Mouse (Mus musculus) liver, postnatal 0 days (tissue): Measurements from ENCODE around the gene Xpc.

Experiments used
- CTCF ChIP-seq: sonication (generic); IDR thresholded peaks from 2 replicates; pipeline ENCODE4 v1.5.1; 2016; ENCODE audit warnings: antibody characterized with exemption, low read depth
- EP300 ChIP-seq: IDR thresholded peaks from 2 replicates; pipeline ENCODE4 v1.6.1; 2016; ENCODE audit warnings: antibody characterized with exemption, low read depth, mild to moderate bottlenecking

DNA sequence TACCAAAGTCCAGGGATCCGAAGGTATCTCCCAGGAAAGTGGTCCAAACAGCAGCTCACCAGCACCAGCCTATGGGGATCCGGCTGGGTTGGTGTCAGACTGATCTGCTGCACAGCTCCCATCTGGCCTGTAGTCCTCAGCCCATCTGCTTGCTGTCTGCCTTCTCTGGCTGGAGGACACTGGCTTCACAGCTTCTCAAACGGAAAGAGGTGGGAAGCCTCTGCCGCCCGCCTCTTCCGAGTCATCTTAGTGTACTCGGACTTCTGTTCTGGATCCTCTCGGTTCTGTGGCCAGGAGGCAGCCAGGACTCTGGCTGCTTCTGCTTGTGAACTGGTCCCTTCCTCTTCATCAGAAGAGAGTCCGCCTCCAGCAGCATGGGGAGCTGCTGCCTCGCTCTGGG, 25.8 kb downstream of the Xpc start:
- TF ChIP-seq EP300, result no peak
- TF ChIP-seq CTCF, result no peak
